Mouse (Mus musculus) layer of hippocampus, postnatal 14 days (tissue): ENCODE data around the gene 1700016K19Rik. TPM values are rescaled to one million over a fixed set of nuclear protein-coding genes. Genes with fewer than 3 reads are reported as not detected.

Source experiments
- DNase-seq, 2 experiments: peaks; one replicate each; pipeline ENCODE4 v3.0.0; 2021 to 2022; ENCODE audit warnings: low spot score in 2 of 2, mixed read lengths in 1 of 2
- long read RNA-seq, 2 experiments: library from polyadenylated mRNA; stranded (forward); transcript quantifications; one replicate each; pipeline ENCODE4 v2.0.0; 2021
- total RNA-seq, 2 experiments: library from RNA; stranded (reverse); gene quantifications; 2 replicates each; pipeline ENCODE4 v1.2.3; 2021

Gene 1700016K19Rik
- total RNA-seq = 1 to 10 TPM; 2.6 to 2.8 TPM
- long read RNA-seq, experiment 1, partial matches to known transcripts = 0 of 3 reads
- long read RNA-seq, experiment 1, other reads (novel, unspliced or antisense) = 0 of 3 reads
- long read RNA-seq, experiment 2, transcript 1700016K19Rik-201 (2 exons, 921 nt) = major isoform, 5 of 6 reads
- long read RNA-seq, experiment 2, partial matches to known transcripts = 0 of 6 reads
- long read RNA-seq, experiment 2, other reads (novel, unspliced or antisense) = 1 of 6 reads

GRCm38 (mm10) chr11:75999440-76000155, at the start of gene 1700016K19Rik:
1700016K19Rik (plus strand) TSS chr11:75999912.
- peak; percentile 69 to 74 for DNase-seq

GRCm38 (mm10) chr11:75950459-75950858, 49.3 kb upstream of the 1700016K19Rik start:
- no peak for DNase-seq

GRCm38 (mm10) chr11:75951895-75952294, 47.8 kb upstream of the 1700016K19Rik start:
- DNase-seq = no peak

DNA sequence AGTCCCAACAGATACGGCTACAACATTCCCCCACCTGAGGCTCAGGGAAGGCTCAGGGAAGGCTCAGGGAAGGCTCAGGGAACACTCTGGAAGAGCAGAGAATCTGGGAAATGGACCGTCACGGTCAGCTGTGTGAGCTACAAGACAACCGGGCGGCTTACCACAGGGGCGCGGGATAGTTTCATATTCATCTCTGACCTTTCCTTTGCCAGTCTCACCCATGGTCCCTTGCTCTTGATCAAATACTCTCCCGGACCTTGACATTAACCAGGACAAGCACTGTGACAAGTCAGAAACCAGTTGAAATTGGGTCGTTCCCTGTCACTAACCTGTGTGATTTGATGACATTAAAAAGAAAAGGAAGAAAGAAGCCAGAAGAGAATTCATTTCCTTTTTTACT, 44.8 kb upstream of the 1700016K19Rik start:
- DNase-seq = no peak

DNA sequence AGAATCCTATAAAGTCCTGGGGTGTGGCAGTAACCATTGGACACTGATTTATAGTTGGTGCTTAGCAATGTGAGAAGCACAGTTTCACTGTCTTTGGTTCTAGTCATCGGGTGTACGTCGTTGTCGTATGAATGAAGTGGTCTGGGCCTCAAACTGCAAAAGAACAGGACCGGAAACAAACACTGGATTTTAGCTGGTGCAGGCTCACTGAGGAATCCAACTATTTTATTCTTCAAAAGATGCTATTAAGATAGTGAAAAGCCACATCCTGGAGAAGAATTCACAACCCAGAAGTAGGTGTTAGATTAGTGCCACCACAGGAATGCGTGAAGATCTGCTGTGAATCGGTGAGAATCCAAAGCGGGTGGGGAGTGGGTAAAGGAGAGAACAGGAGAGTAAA, 43.1 kb upstream of the 1700016K19Rik start:
- DNase-seq = no peak

DNA sequence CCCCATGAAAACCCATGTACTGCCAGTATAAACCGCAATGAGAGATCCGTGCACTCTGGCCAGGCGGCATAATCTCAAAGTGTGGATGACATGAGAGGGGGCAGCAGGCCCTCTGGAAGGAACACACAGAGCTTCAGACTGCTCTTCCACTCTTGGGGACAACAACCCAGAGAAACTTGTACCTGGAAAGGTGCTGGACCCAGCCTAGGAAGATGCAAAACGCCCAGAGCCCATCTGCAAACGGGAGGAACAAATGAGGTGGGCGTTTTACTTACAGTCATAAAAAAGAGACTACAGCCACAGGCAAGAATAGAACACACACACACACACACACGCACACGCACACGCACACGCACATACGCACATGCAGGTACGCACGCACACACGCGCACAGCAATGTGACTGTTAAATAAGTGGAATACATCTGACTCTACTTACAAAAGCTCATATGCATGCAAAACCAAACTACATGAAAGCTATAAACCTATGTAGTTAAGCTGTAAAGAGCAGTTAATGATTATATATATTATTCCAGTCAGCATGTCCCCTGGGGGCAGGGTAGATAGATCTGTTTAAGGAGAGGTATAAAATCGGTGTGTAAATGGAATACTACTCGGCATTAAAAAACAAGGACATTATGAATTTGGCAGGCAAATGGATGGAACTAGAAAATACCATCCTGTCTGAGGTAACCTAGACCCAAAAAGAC, 42.4 kb upstream of the 1700016K19Rik start:
- no peak for DNase-seq

DNA sequence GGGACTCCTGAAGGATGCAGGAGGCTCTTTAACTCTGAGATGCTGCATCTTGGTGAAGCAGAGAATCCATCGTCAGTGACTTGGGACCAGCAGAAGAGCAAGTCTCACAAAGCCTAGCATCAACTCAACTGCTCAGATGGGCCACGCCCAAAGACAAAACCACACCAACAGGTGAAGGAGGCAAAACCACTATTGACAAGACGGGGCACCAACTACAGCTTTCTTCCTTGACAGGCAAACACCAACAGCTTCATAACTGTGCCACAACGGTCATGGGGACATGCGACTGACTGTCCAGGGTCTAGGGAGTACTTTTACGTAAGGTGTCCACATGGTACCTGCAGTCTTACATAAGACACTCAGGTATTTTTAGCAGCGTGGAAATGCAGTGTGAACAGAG, 37.9 kb upstream of the 1700016K19Rik start:
- no peak for DNase-seq

DNA sequence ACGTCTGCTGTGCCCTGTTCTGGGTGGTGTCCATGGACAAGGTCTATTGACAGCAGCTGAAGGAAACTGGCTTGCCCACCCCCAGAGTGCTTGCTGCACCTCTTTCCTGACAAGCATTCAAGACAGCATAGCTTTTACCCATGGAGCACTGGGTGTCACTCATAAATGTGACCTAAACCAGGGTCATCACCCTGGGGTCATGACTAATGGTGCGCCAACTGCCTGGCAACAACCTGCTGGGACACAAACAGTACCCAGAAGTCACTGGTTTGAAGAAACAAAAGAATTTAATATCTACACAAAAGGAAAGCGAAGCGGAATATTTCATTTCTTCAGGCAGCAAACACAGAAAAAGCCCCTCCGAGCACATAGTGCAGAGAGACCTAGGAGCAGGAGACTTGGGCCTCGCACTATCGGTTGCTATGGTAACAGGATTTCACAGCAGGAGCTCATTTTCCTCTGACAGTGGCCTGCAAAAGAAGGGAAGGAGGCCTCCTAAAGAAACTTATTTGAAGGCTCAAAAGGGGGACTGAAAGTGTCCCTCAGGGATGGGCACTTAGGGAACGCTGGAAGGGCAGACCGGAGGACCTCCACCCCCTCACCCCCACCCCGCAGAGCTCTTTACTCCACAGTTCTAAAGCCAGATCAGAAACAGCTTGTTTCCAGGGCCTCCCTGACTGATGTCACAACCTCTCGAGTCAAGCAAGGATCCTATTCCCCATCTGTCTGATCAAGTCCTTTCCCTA, 35.8 kb upstream of the 1700016K19Rik start:
- peak in 1 of 2 experiments; percentile 44 for DNase-seq

DNA sequence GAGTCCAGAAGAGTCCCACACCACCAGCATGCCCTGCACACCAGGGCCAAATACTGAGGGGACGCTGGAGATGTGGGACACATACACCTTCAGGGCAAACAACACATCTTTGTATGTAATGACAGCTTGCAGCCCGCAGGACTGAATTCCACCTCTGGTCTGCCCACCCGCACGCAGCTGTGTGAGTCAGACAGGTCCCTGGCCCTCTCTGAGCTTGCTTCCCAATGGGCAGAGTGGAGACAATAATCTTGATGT, 35.3 kb upstream of the 1700016K19Rik start:
- no peak for DNase-seq

DNA sequence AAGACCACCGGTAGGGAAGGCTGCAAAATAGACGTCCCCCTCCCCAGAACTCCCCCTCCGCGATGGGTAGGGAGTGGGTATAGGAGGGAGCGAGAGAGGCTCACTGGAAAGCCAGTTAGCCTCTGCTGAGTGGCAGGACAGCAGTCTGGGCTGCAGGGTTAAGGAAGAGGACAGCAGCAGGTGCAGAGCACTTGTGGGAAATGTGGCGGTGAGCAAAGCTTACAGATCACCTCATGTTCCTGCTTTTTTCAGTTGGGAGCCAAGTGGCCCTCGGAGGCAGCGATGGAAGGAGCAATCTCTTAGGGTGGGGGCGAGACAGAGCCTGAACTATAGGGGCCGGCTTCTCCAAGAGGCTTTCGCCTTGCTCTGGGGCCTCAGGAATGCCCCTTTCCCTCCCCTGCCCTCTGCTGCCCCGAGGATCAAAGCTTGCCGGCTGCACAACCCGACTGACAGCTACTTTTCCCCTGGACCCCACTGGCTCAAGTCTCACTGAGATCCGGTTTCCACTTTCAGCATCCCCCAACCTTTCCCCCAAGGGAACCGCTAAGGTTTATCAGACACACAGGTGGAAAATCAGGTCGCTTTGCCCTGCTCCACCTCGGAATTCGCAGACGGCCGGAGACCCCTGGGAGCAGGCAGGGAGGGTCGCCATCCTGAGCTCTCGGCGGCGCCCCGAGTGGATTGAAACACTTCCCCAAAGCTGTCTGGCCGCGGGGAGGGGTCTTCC, 33.9 kb upstream of the 1700016K19Rik start:
- no peak for DNase-seq

DNA sequence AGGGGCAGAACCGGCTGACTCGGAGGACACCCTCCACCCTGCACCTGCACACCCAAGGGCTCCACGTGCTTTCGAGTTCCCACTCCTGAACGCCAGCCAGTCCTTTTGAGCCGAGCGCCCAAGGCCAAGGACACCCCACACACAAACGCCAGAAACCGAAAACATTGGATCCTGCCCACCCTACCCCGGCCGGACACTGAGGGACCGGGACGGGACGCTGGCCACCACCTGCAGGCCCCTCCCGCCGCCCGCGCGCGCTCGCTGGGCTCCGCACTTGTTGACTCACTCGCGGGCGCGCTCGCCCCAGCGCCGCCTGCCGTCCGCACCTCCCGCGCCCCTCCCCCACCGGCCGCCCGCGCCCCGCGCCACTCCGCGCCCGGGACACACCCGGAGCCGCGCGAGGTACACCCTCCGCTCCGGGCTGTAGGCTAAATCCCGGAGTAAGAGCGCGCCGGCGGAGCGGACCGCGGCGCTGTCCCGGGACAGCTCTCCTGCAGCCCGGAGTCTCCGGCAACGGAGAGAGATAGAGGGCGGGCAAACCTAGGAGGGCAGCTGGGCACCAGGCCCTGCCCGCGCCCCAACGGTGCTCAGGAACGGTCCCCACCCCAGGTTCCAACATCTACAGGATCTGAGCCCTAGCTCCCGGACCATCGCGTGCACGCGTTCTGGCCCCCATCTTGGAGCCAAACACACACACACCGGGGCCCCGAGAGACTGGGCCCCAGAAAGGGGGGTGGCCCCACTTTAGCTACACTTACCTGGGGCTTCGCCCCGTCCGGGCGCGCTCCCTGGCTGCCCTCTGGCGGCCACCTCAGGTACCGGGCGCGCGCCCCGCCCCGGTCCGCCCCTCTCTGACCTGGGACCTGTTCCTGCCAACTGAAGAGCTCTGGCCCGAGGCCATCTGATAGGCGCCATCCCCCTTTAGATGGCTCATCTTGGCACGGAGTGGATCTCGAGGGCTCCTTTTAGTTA, 33.0 kb upstream of the 1700016K19Rik start:
- DNase-seq = peak; percentile 28 to 60

DNA sequence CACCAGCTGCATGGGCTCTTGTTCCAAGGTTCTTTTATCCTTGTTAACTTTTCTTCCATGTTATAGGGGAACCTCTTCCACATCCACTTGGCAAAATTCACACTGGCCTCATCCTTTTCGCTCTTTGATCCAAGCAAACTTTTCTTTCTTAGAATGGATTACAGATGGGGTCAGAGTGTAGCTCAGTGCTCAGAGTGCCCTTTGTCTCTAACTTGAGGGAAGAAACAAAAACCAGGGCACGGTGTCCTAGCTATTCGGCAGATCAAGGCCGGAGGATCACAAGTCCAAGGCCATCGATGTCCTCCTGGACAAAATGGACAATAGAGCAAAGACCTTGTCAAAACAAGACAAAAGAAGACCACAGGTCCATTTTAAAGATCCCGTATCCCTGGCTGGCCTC, 31.0 kb upstream of the 1700016K19Rik start:
- no peak for DNase-seq

DNA sequence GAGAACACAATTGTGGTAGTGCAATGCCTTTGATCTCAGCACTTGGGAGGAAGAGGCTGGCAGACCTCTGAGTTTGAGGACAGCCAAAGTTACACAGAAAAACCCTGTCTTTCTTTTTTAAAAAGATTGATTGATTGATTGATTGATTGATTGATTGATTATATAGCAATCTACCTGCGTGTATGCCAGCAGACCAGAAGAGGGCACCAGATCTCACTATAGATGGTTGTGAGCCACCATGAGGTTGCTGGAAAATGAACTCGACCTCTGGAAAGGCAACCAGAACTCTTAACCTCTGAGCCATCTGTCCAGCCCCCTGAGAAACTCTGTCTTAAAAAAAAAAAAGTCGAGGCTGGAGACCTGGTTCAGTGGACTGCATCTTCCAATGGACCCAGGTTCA, 29.1 kb upstream of the 1700016K19Rik start:
- no peak for DNase-seq

DNA sequence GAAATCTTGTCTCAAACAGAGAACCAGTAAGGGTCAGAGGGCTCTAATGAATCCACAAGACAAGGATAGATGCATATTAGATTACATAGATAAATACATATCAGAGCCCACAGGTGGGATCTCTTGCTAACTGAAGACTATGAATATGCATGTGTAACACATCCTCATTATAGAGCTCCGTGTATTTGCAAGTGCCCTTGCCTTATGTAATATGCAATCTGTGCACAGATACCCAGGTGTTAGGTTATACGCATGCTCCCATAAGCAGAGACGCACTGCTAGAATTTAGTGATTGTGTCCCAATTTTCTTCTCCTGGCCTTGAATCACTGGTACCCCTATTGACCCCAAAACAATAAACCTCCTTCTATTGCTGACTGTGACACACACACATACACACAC, 27.5 kb upstream of the 1700016K19Rik start:
- DNase-seq = no peak

DNA sequence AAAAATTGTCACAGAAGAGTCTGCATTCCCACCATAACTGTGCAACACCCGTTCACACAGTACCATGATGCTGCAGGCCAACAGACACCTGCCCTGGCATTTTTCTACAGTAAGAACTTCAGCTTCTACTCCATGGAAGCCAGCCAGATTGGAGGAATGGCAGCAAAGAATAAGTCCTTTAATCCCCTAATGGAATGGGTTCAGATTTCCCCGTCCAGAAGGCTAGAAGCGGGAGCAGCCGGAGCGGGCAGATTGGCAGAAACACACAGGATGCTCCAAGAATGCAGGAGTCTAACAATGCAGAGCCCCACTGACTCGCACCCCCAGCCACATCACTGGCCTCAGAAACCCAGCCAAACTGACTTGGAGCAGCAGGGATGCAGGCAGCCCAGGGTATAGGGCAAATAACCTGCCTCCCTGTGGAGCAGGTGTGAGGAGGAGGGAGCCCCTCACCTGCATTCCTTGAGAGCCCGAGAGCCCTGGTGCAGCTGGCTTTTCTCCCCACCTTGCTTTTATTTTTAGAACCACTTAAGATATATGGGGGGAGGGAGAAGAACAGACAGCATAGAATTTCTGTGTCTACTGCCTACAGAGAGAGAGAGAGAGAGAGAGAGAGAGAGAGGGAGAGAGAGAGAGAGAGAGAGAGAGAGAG, 26.7 kb upstream of the 1700016K19Rik start:
- DNase-seq = no peak

- no peak for DNase-seq
These were observed 25.7 kb upstream of the 1700016K19Rik start for GRCm38 (mm10) chr11:75973988-75974387.

GRCm38 (mm10) chr11:75976748-75977147, 23.0 kb upstream of the 1700016K19Rik start:
- no peak for DNase-seq

DNA sequence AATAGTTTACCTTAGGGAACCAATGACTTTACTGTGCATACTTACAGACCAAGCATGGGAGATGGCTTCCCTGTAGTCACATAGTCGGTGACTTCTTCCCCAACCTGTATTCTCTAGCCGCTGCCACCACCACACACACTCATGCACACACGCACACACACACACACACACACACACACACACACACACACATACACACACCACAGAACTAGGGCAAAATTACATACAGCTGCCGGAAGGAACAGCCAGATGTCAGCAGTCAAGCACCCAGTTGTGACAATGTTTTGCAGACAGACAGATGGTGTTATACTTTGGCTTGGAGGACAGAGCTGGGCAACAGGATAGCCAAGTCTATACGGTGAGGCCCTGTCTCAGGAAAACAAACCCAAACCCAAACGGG, 21.7 kb upstream of the 1700016K19Rik start:
- DNase-seq = no peak

GRCm38 (mm10) chr11:75980413-75980812, 19.3 kb upstream of the 1700016K19Rik start:
- DNase-seq = no peak
